In genomic region chr9:89879574-89879973, GRCm38 (mm10) we compare ENCODE assay signal across 8 mouse cellular contexts. TPM values are rescaled to one million over a fixed set of nuclear protein-coding genes. Genes with fewer than 3 reads are reported as not detected.
DNase-seq lines count a peak whose midpoint lies in the region; ATAC-seq and TF ChIP-seq lines count a peak whose summit lies in the region.

No protein-coding gene starts in this region.

- peak overlapping the region; percentile 24; the same call in 1 of the 2 replicates for H3K4me3 ChIP-seq in heart, embryonic 13.5 days
- peak overlapping the region; percentile 40 for H3K4me3 ChIP-seq in ES-Bruce4 (ENCODE audit: low read depth, low read length)
- H3K4me3 ChIP-seq in forebrain, embryonic 12.5 days (replicated peaks), result peak overlapping the region; percentile 26

- ATAC-seq in heart, embryonic 13.5 days (ENCODE audit: extremely low read depth, insufficient number of reproducible peaks, low FRiP score, low TSS enrichment), result no peak
- peak; percentile 60; the same call in 1 of the 2 replicates for ATAC-seq in forebrain, embryonic 12.5 days (ENCODE audit: low FRiP score)
- ATAC-seq in megakaryocyte-erythroid progenitor cell, adult 5-6 weeks (replicated peaks; ENCODE audit: low FRiP score, low TSS enrichment, poor library complexity, severe bottlenecking), result peak; percentile 52; the same call in 1 of the 2 replicates

- H3K4me1 ChIP-seq in heart, embryonic 13.5 days, result no peaks in the 10 kb centered on the region
- H3K4me1 ChIP-seq in ES-Bruce4 (ENCODE audit: control insufficient read depth, insufficient read depth, low read length), result no peaks in the 10 kb centered on the region
- H3K4me1 ChIP-seq in forebrain, embryonic 12.5 days, result no peaks in the 10 kb centered on the region

- peak overlapping the region; percentile 49 for H3K4me2 ChIP-seq in heart, embryonic 13.5 days
- peak overlapping the region; percentile 34 for H3K4me2 ChIP-seq in forebrain, embryonic 12.5 days

- 69% methylated on average over 31 of the region's 31 CpGs for WGBS in heart, embryonic 13.5 days
- WGBS in forebrain, embryonic 12.5 days, result 48% methylated on average over 31 of the region's 31 CpGs

- no peak overlapping the region for H3K9ac ChIP-seq in heart, embryonic 13.5 days
- H3K9ac ChIP-seq in ES-Bruce4 (ENCODE audit: low read depth, poor library complexity, severe bottlenecking), result no peak overlapping the region
- no peak overlapping the region for H3K9ac ChIP-seq in forebrain, embryonic 12.5 days

- intact Hi-C loops in heart, postnatal 10 days (cut with DNase I), result no loop called here

- H3K27ac ChIP-seq in heart, embryonic 13.5 days (replicated peaks), result no peak overlapping the region
- no peak overlapping the region for H3K27ac ChIP-seq in ES-Bruce4 (ENCODE audit: insufficient read depth, low read length)
- no peak overlapping the region for H3K27ac ChIP-seq in forebrain, embryonic 12.5 days

- no peaks in the 10 kb centered on the region for H3K36me3 ChIP-seq in heart, embryonic 13.5 days
- no peaks in the 10 kb centered on the region for H3K36me3 ChIP-seq in ES-Bruce4 (ENCODE audit: control insufficient read depth, insufficient read depth, low read length, poor library complexity, severe bottlenecking)
- no peaks in the 10 kb centered on the region for H3K36me3 ChIP-seq in forebrain, embryonic 12.5 days (replicated peaks)

- DNase-seq in heart, postnatal 10 days, result no peak
- DNase-seq in layer of hippocampus, adult 9-11 months, result no peak
- no peak for DNase-seq in spleen, adult 12 weeks (ENCODE audit: low spot score)
- no peak for DNase-seq in urinary bladder, adult 2 months (ENCODE audit: low spot score)

- peaks cover 63% of the 10 kb centered on the region for H3K27me3 ChIP-seq in heart, embryonic 13.5 days (replicated peaks)
- H3K27me3 ChIP-seq in ES-Bruce4 (ENCODE audit: control insufficient read depth, insufficient read depth, low read length, poor library complexity, severe bottlenecking), result peaks cover 2% of the 10 kb centered on the region; the same call in 1 of the 2 replicates
- H3K27me3 ChIP-seq in forebrain, embryonic 12.5 days, result peaks cover 57% of the 10 kb centered on the region

- no peak for TF ChIP-seq EP300 in ES-Bruce4 (IDR thresholded peaks at IDR 0.05; ENCODE audit: insufficient read depth, low read depth, low read length)

- H3K9me3 ChIP-seq in heart, embryonic 13.5 days, result peaks cover 13% of the 10 kb centered on the region
- H3K9me3 ChIP-seq in ES-Bruce4 (replicated peaks; ENCODE audit: control insufficient read depth, insufficient read depth, low read length, poor library complexity, severe bottlenecking), result peaks cover 14% of the 10 kb centered on the region
- peaks cover 8% of the 10 kb centered on the region for H3K9me3 ChIP-seq in forebrain, embryonic 12.5 days

- TF ChIP-seq POLR2A in ES-Bruce4 (IDR thresholded peaks at IDR 0.05; ENCODE audit: insufficient read depth, low read length), result no peak

- TF ChIP-seq CTCF in ES-Bruce4 (IDR thresholded peaks at IDR 0.05; ENCODE audit: low read depth, low read length), result no peak

RNA-seq across cellular contexts. Expression of gene Rasgrf1, which starts 30.1 kb away (rescaled TPM):
- 0.16 and 0.19 TPM in 2 replicates for polyA plus RNA-seq in heart, embryonic 13.5 days (2015; fragmentation: Nextera tagmentation; extraction: Ambion mirVana)
- total RNA-seq in heart, postnatal 10 days (2021), result not detected
- polyA plus RNA-seq in ES-Bruce4 (2011; ENCODE audit: insufficient read depth, insufficient read length, low read depth, missing spikeins), result 0.20 TPM in 1 of 2 replicates, not detected in the other
- polyA plus RNA-seq in forebrain, embryonic 12.5 days (2016; fragmentation: Nextera tagmentation; extraction: Ambion mirVana), result 0.18 and 0.24 TPM in 2 replicates
- total RNA-seq in megakaryocyte-erythroid progenitor cell, adult 5-6 weeks (2014; fragmentation: Nextera tagmentation), result not detected in 2 replicates
- total RNA-seq in megakaryocyte-erythroid progenitor cell, adult 5-6 weeks (2017), result not detected in 2 replicates
- 1.1 TPM in 2 replicates for polyA plus RNA-seq in urinary bladder, adult 2 months (2012; rRNA removed)
